Mouse (Mus musculus): ENCODE results near the gene Kcnh4. TPM values are rescaled to one million over a fixed set of nuclear protein-coding genes. Genes with fewer than 3 reads are reported as not detected.
A peak's percentile ranks its signal among the peaks of the same experiment; 100 is the strongest.

The Kcnh4 gene
- polyA plus RNA-seq, 1 experiment from 2014 or later = not detected

DNA sequence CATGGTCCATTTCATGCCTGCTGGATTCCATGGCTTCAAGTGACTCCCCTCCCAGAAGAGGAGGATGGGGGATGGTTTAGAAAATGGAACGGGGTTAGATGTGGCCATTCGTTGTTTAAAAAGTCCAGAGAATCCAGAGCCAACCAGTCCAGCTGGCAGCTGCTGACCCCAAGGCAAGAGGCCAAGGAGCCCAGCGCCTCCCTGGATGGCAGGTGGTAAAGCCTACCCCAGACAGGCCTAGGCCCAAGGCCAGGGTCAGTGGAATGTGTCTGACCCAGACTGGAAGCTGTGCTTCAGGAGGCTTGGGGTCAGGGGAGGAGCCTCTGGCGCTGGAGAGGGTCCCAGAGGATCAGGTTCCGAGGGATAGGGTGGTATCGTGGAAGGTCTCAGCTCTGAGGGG lies 18.4 kb downstream of the Kcnh4 start:
- 71% methylated on average over 6 of the region's 6 CpGs for WGBS
- Histone ChIP-seq H3K36me3 (no peaks in the 10 kb centered on the region), H3K9me3 (no peaks in the 10 kb centered on the region), H3K27me3 (no peaks in the 10 kb centered on the region), H3K27ac (no peak overlapping the region), H3K9ac (no peak overlapping the region), H3K4me2 (no peak overlapping the region), H3K4me1 (peaks cover 13% of the 10 kb centered on the region), H3K4me3 (no peak overlapping the region)
- no peak for ATAC-seq (ENCODE audit: insufficient number of reproducible peaks, low FRiP score, low TSS enrichment, low read depth)

GRCm38 (mm10) chr11:100738749-100739148 lies 21.0 kb downstream of the Kcnh4 start:
- Histone ChIP-seq H3K27me3 (no peaks in the 10 kb centered on the region), H3K27ac (no peak overlapping the region), H3K9ac (peak overlapping the region; percentile 41; the same call in 1 of the 2 replicates), H3K9me3 (no peaks in the 10 kb centered on the region), H3K4me3 (peak overlapping the region; percentile 95), H3K4me1 (peaks cover 20% of the 10 kb centered on the region), H3K4me2 (peak overlapping the region; percentile 77), H3K36me3 (no peaks in the 10 kb centered on the region)
- no peak for ATAC-seq (ENCODE audit: insufficient number of reproducible peaks, low FRiP score, low TSS enrichment, low read depth)
- WGBS = 26% methylated on average over 5 of the region's 5 CpGs

- H3K4me3 ChIP-seq = peak within 1 kb of the TSS; percentile 95
- no peaks in the 10 kb centered on the region for H3K27me3 ChIP-seq
- peak within 1 kb of the TSS; percentile 77 for H3K4me2 ChIP-seq
- H3K27ac ChIP-seq = peak within 1 kb of the TSS; percentile 75
- peak within 1 kb of the TSS; percentile 95 for H3K9ac ChIP-seq
- H3K9me3 ChIP-seq = no peaks in the 10 kb centered on the region
- H3K36me3 ChIP-seq = no peaks in the 10 kb centered on the region
- H3K4me1 ChIP-seq = peaks cover 20% of the 10 kb centered on the region
- peak; percentile 98 for ATAC-seq (ENCODE audit: insufficient number of reproducible peaks, low FRiP score, low TSS enrichment, low read depth)
- under 1% methylated on average over 39 of the region's 39 CpGs for WGBS
These were observed 21.6 kb downstream of the Kcnh4 start, which contains the start of gene Rab5c for GRCm38 (mm10) chr11:100738066-100738604. Gene Rab5c, minus strand, starts transcription at chr11:100738215.

DNA sequence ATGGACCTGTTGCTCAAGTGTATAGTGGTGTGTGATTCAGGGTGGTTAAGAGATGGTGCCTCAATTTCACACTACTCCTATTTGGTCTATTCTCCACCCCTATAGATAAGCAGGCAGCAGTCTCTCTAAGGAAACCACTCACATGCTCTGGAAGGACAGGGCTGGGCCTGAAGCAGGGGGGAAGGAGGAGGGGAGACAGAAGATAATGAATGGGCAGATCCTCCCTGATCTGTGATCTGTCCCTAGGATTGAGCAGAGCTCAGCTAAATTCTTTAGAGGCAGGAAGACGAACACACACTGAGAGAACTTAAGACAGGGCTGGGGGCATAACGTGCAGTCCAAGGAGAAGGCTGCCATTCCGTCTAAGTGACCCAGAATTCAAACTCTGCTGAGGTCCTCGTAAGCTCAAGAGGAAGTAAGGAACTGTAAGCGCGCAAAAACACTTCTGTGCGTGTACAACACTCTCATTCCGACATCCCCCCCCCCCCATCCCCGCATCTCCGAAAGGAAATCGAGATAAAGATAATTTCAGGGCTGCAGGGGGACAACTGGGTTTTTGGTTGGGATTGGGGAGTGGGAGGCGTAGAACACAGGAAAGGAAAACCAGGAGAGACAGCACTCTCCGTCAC lies 22.5 kb downstream of the Kcnh4 start:
- peak overlapping the region; percentile 95 for H3K4me3 ChIP-seq
- no peaks in the 10 kb centered on the region for H3K27me3 ChIP-seq
- H3K9me3 ChIP-seq = no peaks in the 10 kb centered on the region
- ATAC-seq (ENCODE audit: insufficient number of reproducible peaks, low FRiP score, low TSS enrichment, low read depth) = no peak
- peak overlapping the region; percentile 75; the same call in 1 of the 2 replicates for H3K27ac ChIP-seq
- peak overlapping the region; percentile 95 for H3K9ac ChIP-seq
- H3K4me1 ChIP-seq = peaks cover 20% of the 10 kb centered on the region
- whole genome bisulfite sequencing = 2% methylated on average over 13 of the region's 13 CpGs
- 0 out of 2 replicates have a peak, but pooled peaks cover 5% of the 10 kb centered on the region for H3K36me3 ChIP-seq
- H3K4me2 ChIP-seq = peak overlapping the region; percentile 71

GRCm38 (mm10) chr11:100736746-100737080 lies 23.0 kb downstream of the Kcnh4 start:
- Histone ChIP-seq H3K4me3 (peak overlapping the region; percentile 95), H3K36me3 (0 out of 2 replicates have a peak, but pooled peaks cover 5% of the 10 kb centered on the region), H3K4me1 (peaks cover 20% of the 10 kb centered on the region), H3K27me3 (no peaks in the 10 kb centered on the region), H3K9me3 (no peaks in the 10 kb centered on the region), H3K4me2 (peak overlapping the region; percentile 71), H3K27ac (no peak overlapping the region), H3K9ac (peak overlapping the region; percentile 95)
- 79% methylated on average over 4 of the region's 4 CpGs for WGBS
- no peak for ATAC-seq (ENCODE audit: insufficient number of reproducible peaks, low FRiP score, low TSS enrichment, low read depth)

DNA sequence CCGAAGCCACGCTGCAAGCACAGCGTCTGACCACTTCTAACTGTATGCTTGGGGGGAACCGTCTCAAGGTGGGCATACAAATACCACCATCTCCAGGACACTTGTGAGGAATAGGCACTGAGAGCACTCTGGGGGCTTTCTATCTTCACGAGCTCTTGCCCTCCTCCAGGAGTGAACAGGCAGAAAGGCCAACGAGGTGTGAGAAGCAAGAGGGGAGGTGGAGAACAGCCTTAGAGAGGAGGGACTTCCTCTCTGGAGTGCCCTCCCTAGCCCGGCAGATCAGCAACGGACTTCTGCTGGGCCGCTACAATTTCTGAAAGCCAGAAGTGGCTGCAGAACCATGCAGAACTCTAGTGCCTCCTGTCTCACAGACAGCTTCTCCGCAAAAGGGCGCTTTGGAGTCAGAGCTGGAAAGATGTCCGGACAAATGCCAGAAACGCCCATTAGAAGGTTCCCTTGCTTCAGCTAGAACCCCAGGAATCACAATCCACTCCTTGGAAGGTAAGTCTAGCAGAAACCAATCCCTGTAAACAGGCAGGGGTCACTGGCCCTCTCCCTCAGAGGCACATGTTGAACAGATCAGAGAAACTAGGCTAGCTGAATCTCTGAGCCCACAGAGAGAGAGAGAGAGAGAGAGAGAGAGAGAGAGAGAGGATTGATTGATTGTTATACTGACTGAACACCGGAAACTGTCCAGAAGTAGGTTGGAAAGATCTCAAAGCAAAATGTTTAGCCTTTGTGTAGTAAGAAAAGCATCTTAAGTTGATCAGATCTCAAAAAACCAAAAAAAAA lies 23.6 kb downstream of the Kcnh4 start:
- WGBS = 68% methylated on average over 14 of the region's 14 CpGs
- Histone ChIP-seq H3K9me3 (no peaks in the 10 kb centered on the region), H3K4me1 (peaks cover 20% of the 10 kb centered on the region), H3K27me3 (no peaks in the 10 kb centered on the region), H3K27ac (no peak overlapping the region), H3K9ac (0 out of 2 replicates have a peak overlapping the region, but pooled peaks have one; percentile 95), H3K4me2 (no peak overlapping the region; the same call in 1 of the 2 replicates), H3K4me3 (peak overlapping the region; percentile 95), H3K36me3 (peaks cover 5% of the 10 kb centered on the region; the same call in 1 of the 2 replicates)
- no peak for ATAC-seq (ENCODE audit: insufficient number of reproducible peaks, low FRiP score, low TSS enrichment, low read depth)

DNA sequence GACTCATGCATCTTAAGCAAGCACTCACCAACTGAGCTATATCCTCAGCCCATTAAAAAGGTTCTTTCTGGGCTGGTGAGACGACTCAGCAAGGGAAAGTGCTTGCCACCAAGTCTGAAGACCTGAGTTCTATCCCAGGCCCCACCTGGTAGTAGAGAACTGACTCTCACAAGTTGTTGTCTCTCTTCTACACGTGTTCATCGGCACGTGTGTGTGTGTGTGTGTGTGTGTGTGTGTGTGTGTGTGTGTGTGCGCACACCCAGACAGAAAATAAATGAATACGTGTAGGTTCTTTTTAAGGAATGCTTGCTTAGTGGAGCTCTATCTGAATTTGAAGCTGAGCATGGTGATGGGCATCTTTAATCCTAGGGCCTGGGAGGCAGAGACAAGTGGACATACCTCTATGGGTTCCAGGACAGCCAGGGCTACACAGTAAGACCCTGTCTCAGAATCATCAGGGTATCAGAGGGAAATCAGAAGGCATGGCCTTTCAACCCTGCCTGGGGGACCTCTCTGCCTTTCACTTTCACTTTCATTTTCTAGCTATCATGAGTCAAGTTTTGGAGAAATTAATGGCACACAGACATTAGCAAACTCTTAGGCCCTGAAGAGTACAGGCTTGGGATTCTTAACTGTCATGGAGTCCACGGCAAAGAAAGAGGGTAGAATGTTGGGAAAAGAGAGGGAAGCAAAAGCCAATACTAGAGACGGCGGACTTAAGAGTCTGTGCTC lies 24.4 kb downstream of the Kcnh4 start:
- Histone ChIP-seq H3K36me3 (peaks cover 10% of the 10 kb centered on the region; the same call in 1 of the 2 replicates), H3K9me3 (no peaks in the 10 kb centered on the region), H3K4me2 (no peak overlapping the region), H3K4me3 (no peak overlapping the region), H3K9ac (no peak overlapping the region), H3K27ac (no peak overlapping the region), H3K4me1 (peaks cover 24% of the 10 kb centered on the region), H3K27me3 (no peaks in the 10 kb centered on the region)
- 90% methylated on average over 9 of the region's 9 CpGs for WGBS
- ATAC-seq (ENCODE audit: insufficient number of reproducible peaks, low FRiP score, low TSS enrichment, low read depth) = no peak

DNA sequence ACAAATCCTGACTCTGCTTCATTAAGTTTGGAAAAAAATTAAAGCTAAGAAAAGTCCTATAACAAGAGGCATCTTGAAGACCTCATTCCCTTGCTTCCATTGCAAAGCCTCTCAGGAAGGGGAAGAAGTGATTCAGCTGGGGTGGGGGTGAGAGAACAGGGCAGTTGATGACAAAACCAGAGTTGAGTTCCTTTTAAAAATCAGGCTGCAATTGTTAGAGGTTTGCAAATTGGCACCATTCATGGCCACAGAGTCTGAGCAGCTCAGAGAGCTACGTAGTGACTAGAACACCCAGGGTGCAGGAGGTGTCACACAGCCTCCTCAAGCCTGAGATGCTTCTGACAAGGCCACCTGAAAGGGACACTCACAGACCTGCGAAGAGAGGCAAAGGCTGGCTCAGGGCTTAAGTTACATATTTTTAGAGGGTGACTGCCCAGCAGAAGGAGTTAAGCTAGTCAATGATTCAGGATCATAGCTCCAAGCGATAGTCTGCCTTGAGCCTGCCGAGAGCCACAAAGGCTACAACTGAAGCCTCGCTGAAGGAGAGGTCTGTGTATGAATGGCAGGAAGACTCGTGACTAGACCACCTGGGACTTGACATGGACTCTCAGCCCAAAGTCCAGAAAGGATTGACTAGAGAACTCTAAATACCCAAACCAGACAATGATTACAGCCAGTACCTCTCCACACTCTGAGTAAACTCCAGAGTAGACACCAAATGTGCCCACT lies 29.1 kb downstream of the Kcnh4 start:
- Histone ChIP-seq H3K27ac (no peak overlapping the region), H3K9me3 (no peaks in the 10 kb centered on the region), H3K4me1 (peaks cover 4% of the 10 kb centered on the region), H3K36me3 (peaks cover 22% of the 10 kb centered on the region; the same call in 1 of the 2 replicates), H3K4me2 (no peak overlapping the region), H3K4me3 (no peak overlapping the region), H3K9ac (no peak overlapping the region), H3K27me3 (no peaks in the 10 kb centered on the region)
- WGBS = 81% methylated on average over 6 of the region's 6 CpGs
- ATAC-seq (ENCODE audit: insufficient number of reproducible peaks, low FRiP score, low TSS enrichment, low read depth) = no peak

GRCm38 (mm10) chr11:100729976-100730375 lies 29.8 kb downstream of the Kcnh4 start:
- ATAC-seq (ENCODE audit: insufficient number of reproducible peaks, low FRiP score, low TSS enrichment, low read depth) = no peak
- Histone ChIP-seq H3K4me3 (no peak overlapping the region), H3K27ac (no peak overlapping the region), H3K4me1 (peaks cover 8% of the 10 kb centered on the region), H3K9ac (no peak overlapping the region), H3K4me2 (no peak overlapping the region), H3K27me3 (no peaks in the 10 kb centered on the region), H3K9me3 (no peaks in the 10 kb centered on the region), H3K36me3 (peaks cover 22% of the 10 kb centered on the region; the same call in 1 of the 2 replicates)
- WGBS = 83% methylated on average over 4 of the region's 4 CpGs

- Histone ChIP-seq H3K9ac (no peak overlapping the region), H3K4me1 (peaks cover 11% of the 10 kb centered on the region), H3K4me3 (no peak overlapping the region), H3K27me3 (no peaks in the 10 kb centered on the region), H3K36me3 (peaks cover 22% of the 10 kb centered on the region; the same call in 1 of the 2 replicates), H3K9me3 (no peaks in the 10 kb centered on the region), H3K4me2 (no peak overlapping the region), H3K27ac (no peak overlapping the region)
- no peak for ATAC-seq (ENCODE audit: insufficient number of reproducible peaks, low FRiP score, low TSS enrichment, low read depth)
- WGBS = 85% methylated on average over 6 of the region's 6 CpGs
These were observed 31.1 kb downstream of the Kcnh4 start for GRCm38 (mm10) chr11:100728601-100729000.

DNA sequence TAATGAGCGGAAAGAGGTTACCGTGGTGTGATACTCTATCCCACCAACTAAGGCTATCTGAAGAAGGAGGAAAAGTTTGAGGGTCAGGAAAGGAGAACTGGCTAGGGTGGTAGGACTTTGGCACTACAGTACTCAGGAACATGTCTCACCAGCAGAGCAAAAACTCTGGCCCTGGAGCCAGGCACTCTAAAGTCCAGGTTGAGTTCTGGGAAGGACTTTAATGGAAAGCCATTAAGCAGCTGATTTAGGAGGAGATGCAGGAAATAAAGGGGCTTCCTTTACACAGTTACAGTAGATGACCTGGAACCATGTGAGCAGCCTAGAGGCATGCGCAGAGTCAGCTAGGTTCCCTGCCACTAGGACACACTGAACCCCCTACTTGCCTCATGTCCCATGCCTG lies 32.5 kb downstream of the Kcnh4 start:
- H3K4me3 ChIP-seq = no peak overlapping the region
- H3K27ac ChIP-seq = no peak overlapping the region
- peaks cover 18% of the 10 kb centered on the region; the same call in 1 of the 2 replicates for H3K36me3 ChIP-seq
- no peak overlapping the region for H3K4me2 ChIP-seq
- H3K4me1 ChIP-seq = peaks cover 17% of the 10 kb centered on the region
- WGBS = 77% methylated on average over 3 of the region's 3 CpGs
- ATAC-seq (ENCODE audit: insufficient number of reproducible peaks, low FRiP score, low TSS enrichment, low read depth) = no peak
- H3K9ac ChIP-seq = no peak overlapping the region
- no peaks in the 10 kb centered on the region for H3K9me3 ChIP-seq
- H3K27me3 ChIP-seq = no peaks in the 10 kb centered on the region
